Mouse (Mus musculus) liver, embryonic 15.5 days (tissue): Measurements from ENCODE around the gene Lin7c. TPM values are rescaled to one million over a fixed set of nuclear protein-coding genes. Genes with fewer than 3 reads are reported as not detected.

ENCODE experiments used
- ATAC-seq: fragments of 200-750 bp; cut with Nextera tagmentation; 2 replicates; pipeline ENCODE4 v1.8.0; 2017; ENCODE audit warnings: moderate number of reproducible peaks, mild to moderate bottlenecking, moderate library complexity; ENCODE audit not compliant: insufficient read depth
- H3K27ac ChIP-seq: fragments of 300-500 bp; sonication (generic); replicated peaks from 2 replicates; pipeline ENCODE4 v1.5.1; 2015; ENCODE audit warnings: mild to moderate bottlenecking, inconsistent platforms
- H3K27me3 ChIP-seq: fragments of 300-500 bp; sonication (generic); 2 replicates; pipeline ENCODE4 v1.6.1; 2015; ENCODE audit warnings: mild to moderate bottlenecking, inconsistent platforms
- H3K36me3 ChIP-seq: fragments of 300-500 bp; sonication (generic); replicated peaks from 2 replicates; pipeline ENCODE4 v1.6.1; 2015; ENCODE audit warnings: moderate library complexity, mild to moderate bottlenecking, inconsistent platforms
- H3K4me1 ChIP-seq: fragments of 300-500 bp; sonication (generic); replicated peaks from 2 replicates; pipeline ENCODE4 v1.6.1; 2015; ENCODE audit warnings: inconsistent platforms
- H3K4me2 ChIP-seq: fragments of 300-500 bp; sonication (generic); 2 replicates; pipeline ENCODE4 v1.6.1; 2015; ENCODE audit warnings: moderate library complexity, mild to moderate bottlenecking, inconsistent platforms
- H3K4me3 ChIP-seq: fragments of 300-500 bp; sonication (generic); replicated peaks from 2 replicates; pipeline ENCODE4 v1.5.1; 2015; ENCODE audit warnings: mild to moderate bottlenecking, inconsistent platforms
- H3K9ac ChIP-seq: fragments of 300-500 bp; sonication (generic); 2 replicates; pipeline ENCODE4 v1.6.1; 2015; ENCODE audit warnings: moderate library complexity, mild to moderate bottlenecking, inconsistent platforms
- H3K9me3 ChIP-seq: fragments of 300-500 bp; sonication (generic); replicated peaks from 2 replicates; pipeline ENCODE4 v1.6.1; 2016; ENCODE audit warnings: inconsistent platforms
- WGBS: fragments of 180-500 bp; shearing (Covaris S2); methylation state at CpG from one replicate; pipeline ENCODE4 v1.1.7; 2015; ENCODE audit warnings: mixed read lengths; ENCODE audit not compliant: insufficient replicate concordance; 5-methylcytosine and 5-hydroxymethylcytosine counted together
- polyA plus RNA-seq: library from polyadenylated mRNA; unstranded; fragments of >200 nt; fragmentation: Nextera tagmentation; extraction: Ambion mirVana; gene quantifications from 2 replicates; pipeline ENCODE4 v1.2.1, GENCODE M21; 2015

Gene Lin7c
- polyA plus RNA-seq, 1 experiment from 2014 or later = 18.1 TPM

DNA sequence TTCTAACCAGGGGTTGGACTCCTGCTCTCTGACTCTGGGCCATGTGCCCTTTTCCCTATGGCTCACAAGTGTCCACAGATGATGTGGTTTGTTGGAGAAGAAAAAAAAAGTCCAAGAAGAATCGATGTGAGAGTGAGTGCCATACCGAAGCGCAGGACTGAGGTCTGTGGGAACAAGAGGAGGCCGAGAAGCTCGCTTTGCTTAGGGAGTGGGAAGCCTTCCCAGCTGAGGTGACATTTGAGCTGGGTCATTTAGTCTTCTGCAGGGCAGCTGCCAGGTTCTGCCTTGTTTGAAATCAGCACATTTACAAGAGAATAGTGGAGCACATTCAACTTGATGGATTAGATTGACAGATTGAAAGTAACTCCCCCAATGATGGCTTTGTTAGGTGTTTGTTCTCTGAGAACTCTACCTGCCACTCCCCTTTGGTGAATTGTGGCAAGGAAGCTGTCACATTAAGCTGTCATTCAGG, 51.4 kb downstream of the Lin7c start:
- Histone ChIP-seq H3K4me2 (no peak overlapping the region), H3K27me3 (no peaks in the 10 kb centered on the region), H3K4me3 (no peak overlapping the region), H3K36me3 (no peaks in the 10 kb centered on the region), H3K27ac (no peak overlapping the region), H3K9ac (no peak overlapping the region), H3K9me3 (no peaks in the 10 kb centered on the region), H3K4me1 (no peaks in the 10 kb centered on the region)
- ATAC-seq = no peak
- WGBS = 74% methylated on average over 5 of the region's 5 CpGs

DNA sequence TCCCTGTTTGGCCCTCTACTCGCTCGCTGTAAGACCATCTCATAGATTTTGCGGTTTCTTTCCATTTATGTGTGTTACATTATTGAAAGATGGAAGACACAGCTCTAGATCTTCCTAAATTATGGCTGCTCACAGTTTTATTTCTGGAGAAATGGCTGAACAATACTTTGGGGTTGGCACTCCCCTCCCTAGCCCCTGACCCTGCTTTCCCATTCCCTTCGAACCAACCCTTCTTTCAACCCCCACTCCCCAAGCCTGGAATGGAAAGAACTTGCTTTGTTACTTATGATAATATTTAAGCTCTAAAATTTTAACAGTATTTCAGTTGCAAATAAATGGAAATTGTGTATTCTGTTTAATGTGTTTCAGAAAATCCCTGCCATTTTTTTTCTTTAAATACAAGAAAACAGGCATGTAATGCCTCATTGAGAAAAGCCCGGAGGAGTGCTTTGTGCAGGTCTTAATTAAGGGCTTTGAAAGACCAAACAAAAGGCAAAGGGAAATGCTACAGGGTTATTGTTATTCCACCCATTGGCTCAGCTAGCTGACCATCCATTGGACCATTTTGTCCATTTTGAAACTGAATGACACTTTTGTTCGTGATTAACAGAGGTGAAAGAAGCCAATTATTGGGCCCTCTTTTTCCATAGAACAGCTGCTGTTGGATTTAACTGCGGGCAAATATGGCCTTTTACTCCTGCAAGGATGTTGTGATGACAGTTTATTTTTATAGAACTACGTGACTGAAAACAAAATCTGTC, 52.3 kb downstream of the Lin7c start:
- H3K27me3 ChIP-seq = no peaks in the 10 kb centered on the region
- no peaks in the 10 kb centered on the region for H3K9me3 ChIP-seq
- no peaks in the 10 kb centered on the region for H3K36me3 ChIP-seq
- no peaks in the 10 kb centered on the region for H3K4me1 ChIP-seq
- H3K4me3 ChIP-seq = no peak overlapping the region
- WGBS = 78% methylated on average over 8 of the region's 8 CpGs
- H3K27ac ChIP-seq = no peak overlapping the region
- ATAC-seq = no peak
- no peak overlapping the region for H3K9ac ChIP-seq
- no peak overlapping the region for H3K4me2 ChIP-seq

DNA sequence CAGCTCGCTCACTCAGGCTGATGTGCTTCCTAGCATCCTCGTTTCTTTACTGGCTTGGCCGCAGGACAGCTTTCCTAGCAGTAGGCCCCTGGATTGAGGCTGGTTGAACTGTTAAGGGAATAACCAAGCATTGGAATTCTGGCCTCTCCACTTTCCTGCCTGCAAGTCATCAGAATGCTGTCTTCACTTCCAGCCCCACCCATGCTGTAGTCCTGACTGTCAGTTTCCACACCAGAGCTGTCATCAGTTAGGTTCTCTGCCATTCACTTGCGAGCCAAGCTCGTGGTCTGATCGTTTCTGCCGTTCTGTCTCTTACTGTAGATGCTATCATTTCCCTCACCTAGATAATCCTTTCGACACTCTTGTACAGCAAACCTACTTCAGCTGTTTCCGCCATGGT, 54.3 kb downstream of the Lin7c start:
- Histone ChIP-seq H3K4me3 (no peak overlapping the region), H3K9me3 (no peaks in the 10 kb centered on the region), H3K36me3 (no peaks in the 10 kb centered on the region), H3K9ac (no peak overlapping the region), H3K27ac (no peak overlapping the region), H3K27me3 (no peaks in the 10 kb centered on the region), H3K4me1 (no peaks in the 10 kb centered on the region), H3K4me2 (no peak overlapping the region)
- no peak for ATAC-seq
- WGBS = 55% methylated on average over 9 of the region's 9 CpGs

DNA sequence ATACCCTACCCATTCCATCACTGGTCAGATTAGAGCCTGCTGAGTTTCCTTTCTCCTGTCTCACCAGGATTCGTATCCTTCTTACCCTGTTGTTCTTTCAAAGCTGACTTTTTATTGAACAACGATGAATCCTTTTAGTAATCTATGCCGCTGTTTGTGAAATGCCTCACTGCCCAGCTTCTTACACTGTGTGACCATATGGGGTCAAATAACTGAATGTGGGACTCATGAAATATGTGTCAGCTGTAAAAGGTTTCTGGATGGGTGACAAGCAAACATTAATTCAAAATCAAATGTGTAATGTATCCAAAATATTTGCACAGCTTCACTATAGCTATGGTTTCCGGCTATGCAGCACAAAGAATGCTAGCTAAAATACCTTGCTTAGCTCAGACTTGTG, 54.9 kb downstream of the Lin7c start:
- Histone ChIP-seq H3K4me2 (no peak overlapping the region), H3K27me3 (no peaks in the 10 kb centered on the region), H3K27ac (no peak overlapping the region), H3K36me3 (no peaks in the 10 kb centered on the region), H3K9ac (no peak overlapping the region), H3K4me1 (no peaks in the 10 kb centered on the region; the same call in 1 of the 2 replicates), H3K4me3 (no peak overlapping the region), H3K9me3 (no peaks in the 10 kb centered on the region)
- WGBS = 85% methylated on average over 4 of the region's 4 CpGs
- ATAC-seq = no peak

DNA sequence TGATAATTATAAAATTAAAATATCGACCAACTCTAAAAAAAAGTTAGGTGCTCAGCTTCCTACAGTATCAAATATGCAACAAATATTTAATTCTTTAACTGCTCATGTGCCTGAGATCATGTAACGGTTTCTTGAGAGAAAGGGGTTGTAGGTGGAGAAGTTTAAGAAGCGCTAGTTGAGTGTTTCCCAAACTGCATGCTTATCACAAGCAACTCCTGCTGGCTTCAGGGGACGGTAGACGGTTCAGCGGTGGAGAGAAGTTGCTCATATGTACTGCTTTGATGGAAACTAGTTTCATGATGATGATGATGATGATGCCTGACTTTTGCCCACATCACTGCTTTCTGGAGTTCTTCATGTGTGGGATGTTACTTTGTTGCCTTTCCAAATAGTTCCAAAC, 55.8 kb downstream of the Lin7c start:
- Histone ChIP-seq H3K4me1 (peaks cover 8% of the 10 kb centered on the region), H3K9me3 (no peaks in the 10 kb centered on the region), H3K4me2 (no peak overlapping the region), H3K36me3 (no peaks in the 10 kb centered on the region), H3K27me3 (no peaks in the 10 kb centered on the region), H3K9ac (no peak overlapping the region), H3K27ac (no peak overlapping the region), H3K4me3 (no peak overlapping the region)
- WGBS = 67% methylated on average over 6 of the region's 6 CpGs
- no peak for ATAC-seq

DNA sequence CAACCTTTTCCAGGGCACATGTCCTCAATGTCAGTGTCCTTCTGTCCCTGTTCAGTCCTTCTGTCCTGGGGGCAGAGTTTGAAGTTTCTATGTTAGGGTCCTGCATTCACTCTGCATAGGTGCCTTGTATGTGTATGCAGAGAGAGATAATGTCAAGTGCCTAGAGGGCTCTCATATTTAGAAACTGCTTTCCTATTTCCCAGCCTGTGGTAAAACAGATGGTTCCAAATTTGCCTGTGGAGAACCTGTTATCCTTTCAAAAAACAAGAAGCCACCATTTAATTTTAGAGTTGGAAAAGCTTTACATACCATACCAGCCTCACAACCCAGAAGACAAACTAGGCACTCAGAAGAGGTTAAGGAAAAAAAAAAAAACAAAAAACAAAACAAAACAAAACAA, 58.9 kb downstream of the Lin7c start:
- no peak overlapping the region for H3K27ac ChIP-seq

DNA sequence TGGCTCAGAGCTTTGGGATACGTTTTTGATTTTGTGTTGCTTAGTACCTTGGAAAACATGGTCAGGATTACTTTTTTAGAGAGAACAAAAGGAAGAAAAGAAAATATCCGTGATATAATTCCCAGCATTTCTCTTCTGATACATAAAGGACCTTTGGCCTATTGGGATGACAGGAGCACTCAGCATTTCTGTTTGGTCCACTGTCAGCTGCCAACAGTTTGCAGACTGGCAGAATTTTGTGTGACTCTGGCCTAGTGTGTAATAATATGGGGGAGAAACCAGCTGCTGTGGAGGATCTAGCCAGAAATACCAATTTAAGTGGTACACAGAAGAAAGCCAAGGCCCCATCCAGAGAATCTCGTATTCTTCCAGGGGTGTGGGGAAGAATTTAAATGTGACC, 59.7 kb downstream of the Lin7c start:
- H3K4me3 ChIP-seq = no peak overlapping the region
- H3K27me3 ChIP-seq = no peaks in the 10 kb centered on the region
- peaks cover 35% of the 10 kb centered on the region for H3K4me1 ChIP-seq
- ATAC-seq = no peak
- no peak overlapping the region for H3K9ac ChIP-seq
- no peaks in the 10 kb centered on the region for H3K36me3 ChIP-seq
- WGBS = 55% methylated on average over 3 of the region's 3 CpGs
- no peak overlapping the region for H3K4me2 ChIP-seq
- 0 out of 2 replicates have a peak overlapping the region, but pooled peaks have one; percentile 24 for H3K27ac ChIP-seq
- H3K9me3 ChIP-seq = no peaks in the 10 kb centered on the region

More for the DNA sequence above, 58.9 kb downstream of the Lin7c start:
- no peak for ATAC-seq
- Histone ChIP-seq H3K4me1 (peaks cover 32% of the 10 kb centered on the region), H3K4me2 (no peak overlapping the region), H3K4me3 (no peak overlapping the region), H3K36me3 (no peaks in the 10 kb centered on the region), H3K27me3 (no peaks in the 10 kb centered on the region), H3K9ac (no peak overlapping the region), H3K9me3 (no peaks in the 10 kb centered on the region)

Other genes with a start within 250 kb of the Lin7c start
- gene Bdnf, start 216.2 kb upstream of the Lin7c start, polyA plus RNA-seq = 0.09 and 0.10 TPM in 2 replicates
- 3.0 and 3.5 TPM in 2 replicates for gene Lgr4, start 26.8 kb downstream of the Lin7c start, polyA plus RNA-seq
- 16.7 and 19.4 TPM in 2 replicates for gene Ccdc34, start 127.0 kb downstream of the Lin7c start, polyA plus RNA-seq